Mouse (Mus musculus) cerebellum, postnatal 25 days (tissue): ENCODE measurements at regions not wholly inside any gene's neighbourhood (a gene's known extent, or its start where the extent isn't known, plus 50 kb on each side); places are given as distances from the start of the nearest gene placed in this dataset.

ENCODE experiments used
- DNase-seq, 2 experiments: peaks; one replicate each; pipeline ENCODE4 v3.0.0; 2021; ENCODE audit warnings: mixed read lengths in 2 of 2

DNA sequence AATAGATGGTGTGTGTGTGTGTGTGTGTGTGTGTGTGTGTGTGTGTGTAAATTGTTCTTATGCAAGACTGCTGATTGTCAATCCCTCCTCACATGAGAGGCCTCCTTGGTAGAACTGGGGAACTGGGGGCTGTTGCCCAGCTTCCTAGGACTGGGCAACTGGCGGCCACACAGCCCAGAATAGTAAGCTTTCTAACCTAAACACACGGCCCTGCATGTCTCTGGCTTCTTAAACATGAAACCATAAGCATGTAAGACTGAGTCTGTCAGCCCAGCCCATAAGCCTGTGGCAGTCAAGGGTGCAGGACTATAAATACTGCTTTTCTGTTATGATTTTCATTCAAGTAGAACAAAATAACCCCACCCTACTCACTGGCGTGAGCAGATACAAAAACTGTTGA lies 60.7 kb downstream of the Ifng start:
- DNase-seq = no peak

DNA sequence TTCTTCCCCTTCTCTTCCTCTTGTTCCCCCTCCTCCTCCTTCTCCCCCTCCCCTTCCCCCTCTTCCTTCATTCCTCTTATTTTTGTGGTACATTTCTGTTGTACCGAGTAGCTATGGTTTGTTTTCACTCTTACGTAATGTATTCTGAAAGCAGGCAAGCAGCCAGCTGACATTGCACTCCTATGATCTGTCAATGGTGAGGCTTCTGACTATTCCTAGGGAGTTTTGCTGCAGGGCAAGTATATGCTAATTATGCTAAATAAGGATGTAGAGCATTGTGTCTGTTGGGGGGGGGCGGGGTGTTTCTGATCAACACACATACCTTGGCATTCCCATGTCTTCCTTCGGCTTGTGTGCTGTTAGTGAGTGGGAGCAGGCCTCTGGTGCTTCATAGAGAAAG lies 64.0 kb downstream of the Ifng start:
- peak in 1 of 2 experiments; percentile 21 for DNase-seq

DNA sequence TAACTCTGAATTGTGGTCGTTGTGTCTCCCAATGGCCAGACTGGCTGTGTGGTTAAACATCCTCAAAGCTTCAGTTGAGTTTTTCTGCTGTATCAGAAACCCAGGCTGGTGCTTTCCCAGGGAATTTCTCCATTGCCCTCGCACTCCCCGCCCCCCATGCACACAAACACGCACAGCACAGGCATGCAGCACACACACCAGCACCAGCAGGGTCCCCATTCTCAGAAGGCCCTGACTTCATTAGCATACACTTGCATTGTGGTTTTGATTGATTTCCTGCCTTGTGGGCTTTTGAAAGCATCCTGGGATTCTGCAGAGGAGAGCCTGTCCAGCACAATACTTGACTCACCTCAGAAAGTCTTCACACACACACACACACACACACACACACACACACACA lies 65.3 kb downstream of the Ifng start:
- DNase-seq = no peak

- DNase-seq = peak; percentile 8 to 24
Measured at GRCm38 (mm10) chr10:118507630-118508029, 66.8 kb downstream of the Ifng start.

- DNase-seq = no peak
Measured at GRCm38 (mm10) chr10:118516839-118517238, 76.0 kb downstream of the Ifng start.

DNA sequence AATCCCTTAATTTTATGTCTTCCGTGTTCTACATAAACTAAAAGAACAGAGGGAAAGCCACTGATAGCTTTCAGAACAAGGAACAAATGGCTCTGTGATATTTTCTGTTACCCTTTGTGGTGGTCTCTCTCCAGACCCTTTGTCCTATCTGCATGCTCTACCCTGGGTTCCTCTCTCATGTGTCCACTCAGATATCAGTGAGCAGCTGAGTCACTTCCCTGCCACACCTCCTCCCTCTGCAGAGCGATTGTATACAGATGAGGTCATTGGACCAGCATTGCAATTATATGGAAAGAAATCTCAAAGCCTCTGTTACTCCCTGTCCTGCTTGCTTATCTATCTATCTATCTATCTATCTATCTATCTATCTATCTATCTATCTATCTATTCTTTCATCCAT lies 77.1 kb downstream of the Ifng start:
- no peak for DNase-seq

GRCm38 (mm10) chr10:118545966-118546365 lies 105.1 kb downstream of the Ifng start:
- no peak for DNase-seq

GRCm38 (mm10) chr10:118550201-118550600 lies 109.4 kb downstream of the Ifng start:
- DNase-seq = no peak

GRCm38 (mm10) chr10:118558848-118559247 lies 118.0 kb downstream of the Ifng start:
- no peak for DNase-seq

GRCm38 (mm10) chr10:118564041-118564440 lies 123.2 kb downstream of the Ifng start:
- DNase-seq = peak; percentile 27 to 58

DNA sequence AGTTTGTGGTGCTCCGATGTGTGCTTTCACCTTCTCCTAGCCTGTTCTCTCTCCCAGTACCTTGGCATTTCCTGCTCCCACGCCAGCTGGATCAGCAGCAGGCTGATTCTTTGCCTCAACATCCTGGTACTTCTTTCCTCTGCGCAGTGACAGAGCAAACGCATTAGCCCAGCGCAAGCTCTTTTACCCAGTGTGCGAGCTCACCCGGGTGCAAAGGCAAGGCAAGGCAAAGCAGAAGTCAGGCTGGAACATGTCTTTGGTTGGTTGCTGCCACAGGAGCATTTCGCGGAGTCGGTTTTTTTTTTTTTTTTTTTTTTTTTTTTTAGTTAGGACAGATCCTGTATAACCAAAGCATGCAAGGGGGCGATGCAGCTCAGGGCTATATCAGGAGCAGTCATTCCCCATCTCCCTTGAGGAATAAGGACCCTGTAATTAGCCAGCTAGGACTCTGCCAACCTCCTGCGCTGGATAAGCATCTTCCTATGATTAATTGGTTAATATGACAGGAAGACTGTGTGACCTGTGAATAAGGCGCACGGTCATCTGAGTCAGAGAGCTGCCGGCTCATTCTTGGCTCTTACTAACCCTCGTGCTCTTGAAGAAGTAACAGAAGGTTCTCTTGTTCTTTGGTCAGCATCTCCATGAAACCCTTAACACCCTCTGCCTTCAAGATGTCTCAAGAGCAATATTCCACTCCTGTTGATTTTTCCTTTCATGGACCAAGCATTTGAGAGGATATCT lies 123.9 kb downstream of the Ifng start:
- DNase-seq = peak; percentile 32 to 43

DNA sequence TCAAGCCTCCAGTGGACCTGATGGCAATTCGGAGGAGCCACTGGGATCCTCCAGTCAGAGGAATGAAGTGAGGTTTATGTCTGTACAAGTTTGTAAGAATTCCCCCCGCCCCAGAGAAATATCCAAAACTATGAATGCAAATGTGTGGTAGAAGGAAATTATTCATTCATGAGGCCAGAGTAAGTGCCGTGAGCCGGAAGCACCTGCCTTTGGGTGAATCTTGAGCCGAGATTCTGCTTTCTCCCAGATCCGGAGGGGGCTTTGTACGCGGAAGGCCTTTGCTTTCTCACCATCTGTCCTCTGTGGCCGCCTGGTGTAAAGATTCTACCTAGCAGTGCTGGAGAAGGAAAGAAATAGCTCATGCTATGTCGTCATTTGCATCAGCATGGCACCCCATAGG lies 127.8 kb downstream of the Ifng start:
- DNase-seq = no peak

- peak; percentile 27 to 28 for DNase-seq
Measured at GRCm38 (mm10) chr10:118569424-118569823, 128.6 kb downstream of the Ifng start.

DNA sequence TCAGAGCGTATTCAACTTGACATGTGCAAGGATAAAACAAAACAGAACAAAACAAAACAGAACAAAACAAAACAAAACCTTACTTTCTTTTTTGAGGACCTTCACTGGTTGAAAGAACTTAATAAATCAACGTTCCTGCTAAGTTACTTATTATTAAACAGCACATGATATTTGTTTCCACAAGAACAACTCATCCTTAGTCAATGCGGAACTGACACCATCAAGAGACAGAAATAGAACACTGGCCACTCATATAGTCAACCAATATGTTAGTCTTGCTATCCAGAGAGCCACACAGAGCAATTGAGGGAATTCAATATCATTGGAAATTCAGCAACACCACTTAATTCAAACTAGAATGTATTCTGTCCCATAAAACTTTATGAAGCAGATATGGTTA lies 132.4 kb downstream of the Ifng start:
- no peak for DNase-seq

DNA sequence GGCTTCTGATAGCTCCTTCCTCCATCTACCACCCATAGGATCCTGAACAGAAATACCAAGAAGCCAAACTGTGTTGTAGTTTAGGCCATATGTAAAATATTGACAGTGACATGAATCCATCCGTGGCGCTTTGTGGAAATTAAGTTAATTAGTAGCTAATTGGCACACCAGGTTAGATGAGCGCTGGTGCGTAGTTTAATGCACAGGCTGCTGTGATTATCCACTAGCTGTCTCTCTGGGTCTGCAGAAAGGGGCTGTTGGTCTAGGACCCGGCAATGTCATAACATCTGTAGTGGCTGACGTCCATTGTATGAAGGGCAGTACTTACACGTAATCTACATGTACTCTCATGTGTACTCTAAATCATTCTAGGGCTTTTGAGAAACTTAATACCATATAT lies 134.7 kb downstream of the Ifng start:
- no peak for DNase-seq

DNA sequence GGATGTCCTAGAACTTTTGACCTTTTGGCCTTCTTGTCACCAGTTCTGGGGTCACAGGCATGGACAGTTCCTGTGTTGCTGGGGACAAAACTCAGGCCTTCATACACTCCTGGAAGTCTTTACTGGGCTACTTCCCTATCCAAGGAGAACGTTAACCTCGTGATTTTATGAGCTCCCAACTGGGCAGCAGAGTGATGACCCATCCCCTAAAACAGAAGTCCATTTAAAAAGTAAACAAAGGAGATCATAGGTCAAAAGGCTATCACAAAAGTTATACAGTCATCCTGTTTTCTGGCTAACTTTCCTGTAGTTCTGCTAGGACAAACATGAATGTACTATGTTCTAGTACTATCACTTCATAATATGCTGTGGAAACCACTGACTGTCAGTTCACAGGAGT lies 140.5 kb downstream of the Ifng start:
- DNase-seq = no peak

GRCm38 (mm10) chr10:118585821-118586220 lies 145.0 kb downstream of the Ifng start:
- no peak for DNase-seq

DNA sequence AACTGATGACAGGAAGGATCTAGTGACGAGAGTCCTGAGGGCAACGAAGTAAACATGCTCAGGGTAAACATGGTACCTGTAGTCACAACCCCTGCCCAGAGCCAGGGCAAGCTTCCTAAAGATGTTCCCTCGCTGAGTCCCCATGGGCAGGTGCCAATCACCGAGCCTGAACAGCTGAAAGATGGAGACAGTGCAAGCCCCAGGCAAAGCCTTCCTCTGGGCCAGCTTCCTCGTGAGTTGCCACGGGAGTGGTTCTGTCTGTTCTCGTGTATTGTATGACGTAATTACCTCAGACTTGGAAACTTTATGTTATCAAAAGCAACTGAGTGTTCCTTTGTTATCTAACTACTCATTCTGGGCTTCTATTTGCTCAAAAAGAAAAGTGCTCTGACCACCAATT lies 147.4 kb downstream of the Ifng start:
- DNase-seq = no peak

DNA sequence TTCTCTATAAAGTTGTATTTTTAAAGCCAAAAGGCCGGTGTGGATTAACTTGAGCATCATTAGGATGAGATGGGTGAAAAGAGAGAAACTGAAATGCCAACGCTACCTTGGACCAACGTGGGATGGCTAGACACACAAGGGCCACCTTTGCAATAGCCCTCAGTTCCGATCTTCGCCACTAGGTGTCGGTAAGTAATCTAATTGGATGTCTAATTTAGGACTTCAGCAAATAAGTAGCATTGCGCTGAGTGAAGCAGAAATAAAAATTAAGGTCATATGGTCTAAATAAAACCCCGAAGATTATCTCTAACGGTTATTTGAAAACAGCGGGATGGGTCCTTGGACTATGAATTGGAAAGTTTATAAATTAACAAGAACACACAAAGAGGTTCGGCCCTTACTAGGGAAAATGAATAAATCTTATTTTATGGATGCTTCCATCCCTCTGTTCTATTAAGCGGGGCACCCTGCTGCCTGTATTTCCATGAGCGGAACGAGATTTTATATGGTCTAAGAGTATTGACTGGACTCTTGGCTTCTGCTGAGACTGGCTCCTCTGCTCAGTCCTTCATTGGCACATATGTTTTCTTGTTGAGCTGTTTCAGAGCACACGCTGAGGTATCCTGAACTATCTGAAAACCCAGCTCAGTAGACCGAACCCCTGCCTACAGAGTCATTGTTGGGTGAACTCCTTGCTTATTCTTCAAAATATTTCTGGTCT lies 152.0 kb downstream of the Ifng start:
- peak; percentile 80 to 92 for DNase-seq

GRCm38 (mm10) chr10:118596206-118596605 lies 155.4 kb downstream of the Ifng start:
- DNase-seq = no peak

GRCm38 (mm10) chr10:118598497-118598896 lies 157.7 kb downstream of the Ifng start:
- DNase-seq = no peak

DNA sequence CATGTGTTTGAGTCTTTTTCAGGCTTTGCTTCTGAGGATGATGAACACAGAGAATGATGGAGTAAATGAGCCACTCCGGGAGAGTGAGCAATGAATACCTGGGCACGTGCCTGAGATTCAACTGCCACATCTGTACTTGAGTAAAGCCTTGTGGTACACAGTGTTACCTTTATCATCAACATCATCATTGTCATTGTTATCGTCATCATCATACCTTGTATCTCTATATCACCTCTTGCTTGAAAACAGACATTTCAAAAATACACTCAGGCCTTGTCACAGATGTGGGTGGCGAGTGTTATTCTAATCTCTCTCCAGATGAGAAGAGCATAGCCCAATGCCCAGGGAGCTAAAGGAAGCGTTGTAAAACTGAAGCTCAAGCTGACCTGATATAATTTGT lies 158.4 kb downstream of the Ifng start:
- no peak for DNase-seq

DNA sequence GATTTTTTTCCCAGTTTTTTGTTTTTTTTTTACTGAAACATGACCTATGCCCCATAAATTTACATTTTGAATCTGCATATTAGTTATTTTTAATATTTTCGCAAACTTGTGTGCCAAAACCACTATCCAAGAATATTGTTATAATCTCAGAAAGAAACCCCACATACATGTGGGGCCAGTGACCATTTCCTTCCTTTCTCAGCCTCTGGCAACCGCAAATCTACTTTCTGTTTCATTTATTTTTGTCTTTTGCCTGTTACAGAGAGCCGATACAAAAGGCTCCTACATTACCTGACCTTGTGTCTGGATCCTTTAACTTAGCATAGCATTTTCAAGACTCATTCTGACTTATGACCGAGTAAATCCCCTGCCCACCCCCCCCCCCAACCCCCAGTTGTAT lies 158.8 kb downstream of the Ifng start:
- no peak for DNase-seq

- no peak for DNase-seq
Measured at GRCm38 (mm10) chr10:118602922-118603321, 162.1 kb downstream of the Ifng start.
